Mouse (Mus musculus) adrenal gland, adult 8-10 months (tissue): ENCODE results near the gene Mphosph9. TPM values are rescaled to one million over a fixed set of nuclear protein-coding genes. Genes with fewer than 3 reads are reported as not detected.
"Not testable (repeated sequence)": the region's sequence is repeated elsewhere in the genome, so short reads cannot be mapped to it uniquely, and the experiment has no call there.

Experiments used
- DNase-seq: peaks from one replicate; pipeline ENCODE4 v3.0.0; 2022
- total RNA-seq, 4 experiments: library from RNA; stranded (reverse); gene quantifications; 2 replicates each; pipeline ENCODE4 v1.2.4; 2022

Gene Mphosph9
- total RNA-seq, 4 experiments from 2014 or later: 9.3 to 17.8 (median 12.9) TPM

DNA sequence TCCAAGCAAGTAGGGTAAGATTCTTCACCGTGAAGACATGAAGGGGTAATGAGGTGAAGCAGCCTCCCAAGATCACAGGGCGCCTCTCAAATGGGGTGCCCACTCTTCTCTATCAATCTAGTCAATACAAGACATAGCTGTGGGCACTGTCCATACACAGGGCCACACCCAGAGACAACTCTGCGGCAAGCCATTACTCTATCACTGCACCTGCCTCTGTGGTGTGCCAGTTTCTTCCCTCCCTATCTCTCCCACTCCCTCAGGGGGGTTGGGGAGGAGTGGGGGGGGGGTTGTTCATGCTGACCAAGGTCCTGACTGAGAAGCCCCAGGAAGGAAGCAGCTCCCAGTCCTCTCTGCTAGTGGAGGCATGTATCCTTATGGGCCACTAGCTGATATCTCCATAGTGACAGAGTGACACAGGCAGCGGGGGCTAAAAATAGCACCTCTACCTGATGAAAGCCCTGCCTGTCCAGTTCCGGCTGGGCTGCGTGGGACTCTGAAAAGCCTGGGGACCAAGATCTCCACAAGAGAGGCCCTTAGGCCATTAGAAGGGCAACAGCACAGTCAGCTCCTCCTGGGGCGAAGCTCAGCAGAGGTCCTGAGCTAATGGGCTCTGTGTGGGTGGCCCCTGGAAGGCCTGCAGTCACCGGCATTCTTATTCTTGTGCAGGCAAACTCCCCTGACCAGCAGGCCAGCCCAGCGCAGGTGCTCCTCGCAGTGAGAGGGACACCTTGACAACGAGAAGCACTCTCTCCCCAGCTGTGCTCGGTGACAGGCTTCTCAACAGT is 93.7 kb downstream of the Mphosph9 start:
- no peak for DNase-seq

DNA sequence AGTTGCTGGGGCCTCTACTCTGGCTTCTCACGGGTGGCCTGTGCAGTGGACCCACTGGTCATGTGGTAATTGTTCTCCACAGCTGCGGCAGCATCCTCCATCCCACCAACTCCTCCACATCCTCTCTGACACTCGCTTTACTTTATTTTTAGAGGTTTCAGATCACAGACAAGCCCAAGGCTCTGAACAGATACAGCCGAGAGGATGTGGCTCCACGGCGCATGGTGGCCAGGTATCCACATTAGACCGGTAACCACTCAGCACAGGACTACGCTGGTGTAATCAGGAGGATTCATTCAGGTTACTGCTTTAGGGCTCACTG is 94.7 kb downstream of the Mphosph9 start:
- DNase-seq: no peak

DNA sequence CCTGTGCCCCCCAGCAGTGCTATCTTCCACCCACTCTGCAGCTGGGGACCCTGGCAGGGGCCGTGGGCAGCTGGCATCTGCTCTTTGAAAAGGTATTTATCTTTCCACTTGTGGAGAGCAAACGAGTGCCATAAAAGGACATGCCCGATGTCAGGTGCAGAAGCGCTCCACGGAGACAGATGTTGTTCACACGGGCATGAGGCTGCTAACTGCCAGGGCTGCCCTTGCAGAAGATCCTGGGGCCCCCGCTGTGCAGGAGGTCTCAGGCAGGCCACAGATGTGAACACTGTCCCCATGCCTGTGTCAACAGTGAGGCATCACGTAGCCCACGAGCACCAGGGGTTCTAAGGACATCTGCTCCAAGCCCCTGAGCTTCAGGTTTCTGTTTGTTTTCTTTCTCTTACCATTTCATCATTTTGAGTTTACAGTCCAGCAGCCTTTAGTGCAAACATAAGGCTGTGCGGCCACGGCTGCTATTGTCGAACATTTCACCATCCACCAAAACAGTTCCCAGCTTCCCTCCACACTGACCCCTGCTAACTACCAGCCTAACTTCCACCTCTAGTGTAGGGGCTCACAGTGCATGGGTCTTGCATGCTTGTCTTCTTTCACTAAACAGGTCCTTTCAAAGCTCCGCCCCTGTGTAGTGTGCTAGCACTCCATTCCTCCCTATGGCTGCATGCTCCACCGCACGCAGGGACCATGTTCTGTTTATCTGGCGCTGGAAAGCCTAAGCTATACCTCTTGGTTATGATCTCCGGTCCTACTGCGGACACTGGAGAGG is 95.2 kb downstream of the Mphosph9 start:
- no peak for DNase-seq

DNA sequence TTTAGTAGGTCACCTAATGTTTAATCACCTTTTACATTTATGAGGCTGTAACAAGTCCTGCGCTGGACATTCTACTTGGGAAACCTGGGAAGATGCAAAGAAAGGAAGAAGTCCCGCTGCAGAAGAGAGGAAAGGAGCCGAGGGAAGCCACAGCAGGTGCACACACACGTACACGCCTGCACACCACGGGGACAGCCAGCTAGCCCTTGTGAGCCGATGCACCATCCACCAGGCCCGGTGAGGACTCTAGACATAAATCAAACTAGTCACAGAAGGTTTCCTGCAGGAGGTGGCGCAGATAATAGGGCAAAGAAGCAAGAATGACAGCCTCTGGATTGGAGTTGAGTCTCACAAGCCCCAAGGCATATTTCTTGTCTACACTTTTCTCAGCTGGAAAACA is 97.3 kb downstream of the Mphosph9 start:
- DNase-seq: no peak

DNA sequence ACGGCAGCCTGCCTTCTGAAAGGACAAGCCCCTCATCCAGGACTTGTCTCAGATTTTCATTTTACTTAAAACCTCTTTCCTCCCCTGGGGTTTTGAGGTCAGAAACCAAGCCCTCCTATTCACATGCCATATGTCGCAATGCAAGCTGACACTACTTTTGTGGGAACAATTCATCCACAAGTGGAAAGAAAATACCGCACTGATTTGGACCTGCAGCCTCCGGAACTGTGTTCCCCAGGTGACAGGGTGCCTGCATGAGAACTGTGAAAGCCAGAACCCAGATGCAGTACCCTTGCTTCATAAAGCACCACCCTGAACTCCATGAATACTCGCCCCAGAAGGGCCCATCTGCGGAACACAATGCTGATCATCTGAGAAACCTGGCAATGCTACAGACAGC is 100.6 kb downstream of the Mphosph9 start:
- no peak for DNase-seq

DNA sequence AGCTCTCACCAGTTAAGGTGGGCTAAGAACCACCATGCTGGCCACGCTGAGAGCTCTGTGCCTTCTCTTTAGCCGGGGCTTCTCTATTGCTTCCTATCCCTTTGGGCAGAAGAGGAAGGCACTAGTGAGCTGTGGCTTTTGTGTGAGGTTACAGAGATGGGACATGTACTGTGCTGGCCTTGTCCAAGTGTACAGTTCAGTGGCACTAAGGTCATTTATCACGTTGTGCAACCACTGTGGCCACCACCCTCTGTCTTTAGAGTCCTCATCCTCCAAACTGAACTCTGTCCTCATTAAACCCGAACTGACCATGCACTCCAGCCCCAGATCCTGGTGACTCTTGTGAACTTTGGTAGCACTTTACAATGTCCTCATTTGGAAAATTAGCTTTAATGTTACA is 101.3 kb downstream of the Mphosph9 start:
- peak; percentile 80 for DNase-seq

DNA sequence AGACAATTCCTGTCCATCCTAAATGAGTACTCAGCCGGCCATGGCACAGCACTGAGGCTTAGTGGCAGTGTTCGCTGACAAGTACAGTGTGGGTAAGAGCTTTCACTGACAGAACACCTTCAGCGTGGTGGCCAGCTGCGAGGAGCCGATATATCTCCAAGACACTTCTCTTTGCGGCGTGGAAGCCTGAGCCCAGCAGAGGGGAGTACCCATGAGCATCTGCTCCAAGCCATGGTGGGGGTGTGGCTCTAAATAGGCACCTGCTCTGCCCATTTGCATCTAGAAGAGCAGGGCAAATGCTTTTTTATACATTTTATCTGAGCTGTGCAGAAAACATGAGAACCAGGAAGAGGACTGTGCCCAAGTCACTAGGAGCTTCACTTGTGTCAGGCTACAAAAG is 101.9 kb downstream of the Mphosph9 start:
- DNase-seq: no peak

DNA sequence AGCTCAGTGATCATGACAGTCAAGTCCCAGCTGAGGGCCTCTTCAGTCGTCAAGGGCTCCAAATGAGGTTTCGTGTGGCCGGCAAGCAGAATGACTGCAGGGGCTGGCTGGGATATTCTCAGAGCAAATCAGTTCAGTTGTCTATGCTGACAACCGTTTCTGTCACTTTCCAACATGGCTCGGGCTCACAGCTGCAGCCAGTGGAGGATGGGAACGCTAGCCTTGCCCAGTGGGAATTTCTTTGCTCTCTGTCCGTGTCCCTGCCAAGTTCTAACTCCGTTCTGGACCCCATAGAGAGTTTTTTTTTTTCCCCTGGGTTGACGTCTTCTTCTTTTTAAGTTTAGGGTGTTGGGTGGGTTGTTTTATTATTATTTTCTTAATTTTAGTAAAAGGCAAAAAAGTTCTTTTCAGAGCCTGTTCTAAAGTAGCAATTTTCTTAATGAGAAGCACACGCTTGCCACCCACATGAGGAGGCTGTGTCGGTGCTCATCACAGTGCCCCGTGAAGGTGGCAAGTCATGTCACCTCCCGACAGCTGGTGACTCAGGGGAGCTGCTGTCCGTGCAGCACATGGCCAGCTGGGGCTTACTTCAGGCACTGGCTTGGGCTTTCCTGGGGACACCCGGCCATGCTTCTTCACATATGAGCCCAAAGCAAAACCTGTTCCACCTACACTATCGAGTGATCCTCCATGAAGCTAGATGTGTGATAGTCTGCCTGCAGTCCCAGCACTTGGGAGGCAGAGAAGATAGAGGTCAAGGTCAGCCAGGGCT is 103.3 kb downstream of the Mphosph9 start:
- no peak for DNase-seq

DNA sequence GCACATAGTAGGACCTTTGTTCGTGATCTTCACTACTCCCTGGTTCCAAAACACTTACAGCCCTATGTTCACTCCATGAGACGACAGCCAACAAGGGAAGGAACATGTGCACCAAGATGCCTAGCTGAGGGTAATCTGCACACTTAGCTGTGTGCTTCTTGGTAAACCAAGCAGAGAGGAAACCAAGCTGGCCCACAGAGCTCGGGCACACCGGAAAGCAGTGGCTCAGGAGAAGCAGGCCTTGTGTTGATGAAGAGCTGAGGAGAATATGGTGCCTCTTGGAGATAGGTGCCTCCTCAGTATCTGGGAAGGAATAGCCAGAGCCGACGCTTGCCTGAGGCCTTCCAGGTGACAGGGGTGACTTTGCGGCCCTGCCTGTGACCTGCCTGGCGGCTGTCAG is 104.2 kb downstream of the Mphosph9 start:
- no peak for DNase-seq

DNA sequence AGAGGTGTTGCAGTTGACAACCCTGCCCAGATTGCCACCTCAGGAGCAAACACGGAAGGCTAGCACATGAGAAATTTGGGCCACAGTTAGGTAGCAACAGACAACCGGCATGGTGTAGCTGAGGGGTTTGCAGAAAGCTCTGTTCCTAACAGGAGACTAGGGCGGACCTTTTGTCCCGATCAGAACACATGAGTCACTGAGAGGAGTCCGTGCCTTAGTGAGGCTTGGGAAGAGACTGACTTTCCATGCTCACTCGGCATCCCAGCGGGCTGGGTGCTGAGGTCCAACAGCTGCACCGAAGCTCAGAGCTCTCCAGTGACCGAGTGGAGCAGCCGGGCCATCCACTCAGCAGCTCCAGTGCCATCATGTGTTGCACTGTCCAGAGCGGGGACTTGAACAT is 105.1 kb downstream of the Mphosph9 start:
- no peak for DNase-seq

DNA sequence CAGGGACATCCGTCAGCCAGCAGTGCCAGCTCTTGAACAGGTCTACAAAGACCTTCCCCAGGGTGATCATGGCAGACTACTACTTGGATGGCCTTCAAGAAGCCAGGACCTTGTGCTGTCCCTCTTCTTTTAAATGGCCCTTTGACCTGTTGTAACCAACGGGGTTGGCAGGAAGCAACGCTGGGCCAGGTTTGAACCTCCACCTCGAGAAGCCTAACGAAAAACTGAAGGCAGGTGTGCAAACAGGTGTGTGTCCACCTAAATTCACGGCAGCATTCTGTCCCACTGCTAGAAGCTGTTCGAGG is 106.1 kb downstream of the Mphosph9 start:
- DNase-seq: no peak

DNA sequence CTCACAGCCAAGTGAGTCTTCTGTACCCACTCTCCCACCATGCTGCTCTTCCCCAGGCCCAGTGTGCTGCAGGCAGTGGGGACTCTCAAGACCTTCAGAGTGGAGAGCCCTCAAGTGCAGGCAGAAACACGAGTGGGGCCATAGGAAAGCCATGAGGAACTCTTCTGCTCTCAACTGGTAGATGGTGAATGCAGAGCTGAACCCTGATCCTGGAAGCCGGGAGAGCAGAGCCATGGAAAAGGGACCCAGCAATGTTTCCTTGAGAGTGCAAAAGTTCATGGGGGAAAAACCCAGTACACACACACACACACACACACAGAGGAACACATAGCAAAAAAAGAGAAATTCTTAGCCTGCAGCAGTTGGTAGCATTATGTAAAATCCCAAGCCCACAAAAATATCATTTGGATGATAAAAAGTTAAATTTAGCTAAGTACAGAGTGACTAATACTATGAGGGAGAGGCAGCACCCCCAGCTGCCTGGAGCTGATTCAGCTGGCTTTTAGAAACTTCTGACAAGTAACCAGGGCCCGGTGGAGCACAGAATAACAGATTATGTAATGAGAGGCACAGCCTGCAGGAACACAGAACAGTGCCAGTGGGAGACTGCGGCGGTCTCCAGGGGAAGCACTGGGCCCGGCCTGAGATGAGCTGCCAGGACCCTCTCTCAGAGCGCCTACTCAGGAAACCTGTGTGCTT is 106.6 kb downstream of the Mphosph9 start:
- DNase-seq: peak; percentile 90

DNA sequence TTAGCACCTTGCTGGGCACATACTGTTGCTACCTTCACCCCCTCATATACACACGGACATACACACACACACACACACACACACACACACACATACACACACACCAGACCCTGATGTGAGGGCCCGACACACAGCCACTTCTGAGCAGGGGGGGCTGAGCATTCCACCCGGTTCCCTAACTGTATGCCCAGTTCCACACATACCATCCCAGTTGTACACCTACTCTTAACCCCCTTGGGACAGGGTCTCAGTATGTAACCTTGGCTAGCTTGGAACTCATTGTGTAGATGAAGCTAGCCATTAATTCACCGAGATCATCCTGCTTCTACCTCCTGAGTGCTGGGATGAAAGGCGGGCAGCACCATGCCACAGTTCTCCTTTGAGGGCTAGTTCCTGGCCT is 107.2 kb downstream of the Mphosph9 start:
- DNase-seq: no peak

DNA sequence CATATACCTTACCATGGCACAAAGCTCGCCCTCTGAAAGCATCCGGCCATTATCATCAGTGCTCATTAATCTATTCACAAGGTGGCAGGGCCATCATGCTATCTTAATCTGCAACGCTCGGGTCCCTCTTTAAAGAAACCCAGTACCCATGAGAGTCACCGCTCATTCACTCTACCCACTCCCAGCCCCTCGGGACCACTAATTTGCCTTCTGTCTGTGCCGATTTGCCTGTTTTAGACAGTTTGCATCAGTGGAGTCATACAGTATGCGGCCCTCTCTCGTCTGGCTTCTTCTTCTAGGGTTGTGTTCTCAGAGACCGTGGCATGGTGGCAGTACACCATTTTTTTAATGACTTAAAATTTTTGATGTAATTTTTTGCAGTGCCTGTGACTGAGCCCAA is 108.3 kb downstream of the Mphosph9 start:
- no peak for DNase-seq

DNA sequence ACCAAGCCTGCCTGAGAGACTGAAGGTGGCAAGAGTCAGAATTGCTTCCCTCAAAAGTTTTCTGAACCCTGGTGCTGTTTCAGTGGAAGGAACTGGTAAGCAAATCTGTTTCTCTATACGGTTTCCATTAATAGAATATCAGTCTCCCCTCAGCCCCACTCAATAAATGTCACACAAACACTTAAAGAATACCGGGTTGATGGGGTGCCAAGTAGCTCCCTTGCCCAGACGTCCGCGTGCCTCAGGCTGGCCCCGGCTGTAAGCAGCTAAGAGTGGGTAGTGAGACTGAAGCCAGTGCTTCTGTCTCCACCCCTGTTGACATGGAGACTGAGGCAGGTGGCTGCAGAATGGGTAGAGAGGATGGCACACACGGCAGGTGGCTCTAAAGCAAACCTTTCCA is 108.8 kb downstream of the Mphosph9 start:
- no peak for DNase-seq

DNA sequence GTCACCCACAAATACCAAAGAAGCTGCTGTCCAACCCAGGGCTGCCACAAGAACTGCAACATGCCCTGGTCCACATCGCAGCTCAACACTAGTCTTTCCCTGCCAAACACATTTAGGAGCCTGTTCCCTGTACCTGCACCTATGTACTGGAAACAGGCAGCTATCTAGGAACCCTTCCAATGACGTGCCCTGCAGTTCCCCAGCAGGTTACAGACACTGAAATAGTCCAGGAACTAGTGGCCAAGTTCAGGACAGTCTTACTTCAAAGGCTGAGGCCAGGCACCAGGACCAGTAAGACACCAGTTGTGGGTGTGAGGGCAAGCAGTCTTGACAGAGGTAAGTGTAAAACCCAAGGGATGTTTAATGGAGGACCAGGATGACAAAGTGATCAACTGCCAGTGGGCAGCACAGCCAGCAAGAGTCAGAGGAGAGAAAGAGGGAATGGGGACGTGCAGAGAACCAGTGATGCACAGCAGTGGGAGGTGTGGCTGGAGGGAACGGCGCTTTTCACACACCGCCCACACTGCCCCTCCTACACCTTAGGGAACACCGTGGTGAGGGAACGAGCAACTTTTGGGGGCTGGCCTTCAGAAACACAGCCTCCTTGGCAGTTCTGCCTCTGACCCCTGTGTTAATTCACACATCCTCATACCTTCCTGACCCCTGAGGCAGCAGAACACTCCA is 110.1 kb downstream of the Mphosph9 start:
- no peak for DNase-seq

DNA sequence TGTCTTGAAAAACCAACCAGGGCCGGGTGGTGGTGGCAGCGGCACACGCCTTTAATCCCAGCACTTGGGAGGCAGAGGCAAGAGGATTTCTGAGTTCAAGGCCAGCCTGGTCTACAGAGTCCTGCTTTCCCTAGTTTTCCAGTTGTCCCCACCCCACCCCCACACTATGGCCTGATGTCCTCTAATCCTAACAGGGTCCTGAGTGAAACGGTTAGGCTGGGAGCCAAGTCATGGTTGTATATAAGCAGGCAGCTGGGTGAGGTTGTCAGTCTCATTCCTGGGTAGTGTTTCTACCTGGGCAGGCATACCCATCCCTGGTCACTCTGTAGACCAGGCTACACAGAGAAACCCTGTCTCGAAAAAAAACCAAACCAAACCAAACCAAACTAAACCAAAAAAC is 110.7 kb downstream of the Mphosph9 start:
- not testable (repeated sequence) for DNase-seq

DNA sequence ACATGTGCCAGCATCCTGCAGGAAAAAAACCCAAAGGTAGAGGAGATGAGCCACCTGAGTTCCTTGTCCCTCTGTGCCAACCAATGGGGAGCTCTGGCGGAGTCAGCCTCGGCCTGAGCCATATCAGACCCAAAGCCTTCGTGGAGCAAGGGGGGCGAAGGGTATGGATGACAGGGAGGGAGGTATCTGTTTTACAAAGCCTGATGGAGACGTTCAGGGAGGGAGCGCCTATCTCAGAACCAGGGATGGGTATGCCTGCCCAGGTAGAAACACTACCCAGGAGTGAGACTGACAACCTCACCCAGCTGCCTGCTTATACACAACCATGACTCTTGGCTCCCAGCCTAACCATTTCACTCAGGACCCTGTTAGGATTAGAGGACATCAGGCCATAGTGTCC is 111.4 kb downstream of the Mphosph9 start:
- DNase-seq: no peak

DNA sequence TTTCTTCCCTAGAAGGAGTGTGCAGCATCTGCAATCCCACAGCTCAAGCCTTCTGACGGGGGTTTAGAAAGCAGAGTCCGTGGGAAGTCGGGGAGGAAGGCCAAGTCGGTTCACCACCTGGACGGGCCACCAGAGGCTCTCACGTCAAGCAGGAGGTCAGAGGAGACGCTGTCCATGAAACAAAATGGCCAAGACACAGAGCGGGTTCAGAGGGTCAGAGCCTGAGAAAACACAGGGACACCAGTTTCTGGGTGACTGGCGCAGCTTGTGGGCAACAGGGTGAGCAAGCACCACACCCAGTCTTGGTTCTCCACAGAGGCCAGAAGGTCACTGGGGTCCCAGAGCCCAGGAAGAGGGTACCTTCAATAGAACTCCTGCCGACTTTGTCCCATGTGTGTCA is 112.1 kb downstream of the Mphosph9 start:
- no peak for DNase-seq

DNA sequence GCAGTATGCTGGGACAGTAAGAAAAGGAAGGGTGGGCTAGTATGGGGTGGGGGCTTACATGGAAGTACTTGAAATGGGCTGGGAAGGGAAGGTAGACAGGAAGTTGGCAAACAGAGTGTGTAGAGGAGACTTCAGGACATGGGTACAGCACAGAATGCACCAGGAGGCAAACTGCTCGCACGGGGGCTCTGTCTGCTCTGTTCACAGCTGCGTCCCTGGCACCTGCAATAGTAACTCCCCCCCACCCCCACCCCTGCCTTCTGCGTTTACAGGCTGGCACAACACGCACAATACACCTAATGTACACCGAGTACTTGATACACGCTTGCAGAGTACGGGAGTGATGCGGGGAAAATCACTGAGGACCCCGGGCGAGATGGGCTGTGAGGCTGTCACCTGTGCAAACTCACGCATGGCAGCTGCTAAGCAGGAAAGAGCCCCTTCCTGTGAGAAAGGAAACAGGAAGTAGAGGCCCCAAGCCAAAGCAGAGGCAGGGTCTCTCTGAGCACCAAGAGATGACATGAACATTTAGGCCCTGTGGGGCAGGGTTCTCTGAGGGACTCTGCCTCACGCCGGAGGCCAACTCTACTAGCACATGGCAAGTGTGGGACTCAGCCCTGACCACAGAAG is 113.1 kb downstream of the Mphosph9 start:
- DNase-seq: no peak

DNA sequence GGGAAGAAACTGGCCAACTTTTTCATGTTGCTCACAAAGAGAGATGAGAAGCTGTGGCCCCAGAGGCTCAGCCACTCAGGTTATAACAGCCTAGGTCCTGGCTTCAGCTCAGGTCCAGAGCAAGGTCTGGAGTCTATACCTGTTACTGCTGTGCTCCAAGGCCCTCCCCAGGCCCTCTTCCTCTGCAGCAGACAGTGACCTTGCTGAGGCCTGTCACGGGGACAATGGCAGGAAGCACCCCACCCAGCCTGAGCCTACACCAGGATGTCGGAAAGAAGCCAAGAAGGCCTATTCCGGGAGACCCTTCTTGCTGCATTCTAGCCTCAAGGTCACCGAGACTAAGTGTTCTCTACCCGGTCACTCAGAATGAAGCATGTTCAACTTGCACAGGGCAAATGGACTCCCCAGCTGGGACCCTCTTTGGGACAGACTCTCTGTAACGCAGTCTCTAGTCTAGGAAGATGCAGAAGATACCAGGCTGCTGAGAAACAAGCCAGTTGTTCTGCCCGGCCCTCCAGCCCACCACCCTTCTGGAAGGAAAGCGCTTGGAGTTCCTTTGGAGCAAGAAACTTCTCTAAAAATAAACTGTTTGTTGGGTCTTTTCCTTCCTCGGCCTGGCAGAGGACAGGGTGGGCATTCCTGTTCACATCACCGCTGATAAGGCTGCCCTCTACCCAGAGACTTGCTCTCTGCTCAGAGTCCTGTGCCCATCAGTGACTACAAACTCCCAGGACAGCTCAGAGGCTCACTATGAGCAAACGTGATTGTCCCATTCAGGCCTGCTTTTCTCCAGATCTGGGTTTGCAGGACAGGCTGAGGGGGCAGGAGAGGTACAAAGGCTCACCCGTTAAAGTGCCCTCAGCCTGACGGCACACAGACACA is 113.9 kb downstream of the Mphosph9 start:
- DNase-seq: peak; percentile 69
